Mouse (Mus musculus) hindbrain, embryonic 13.5 days (tissue): ENCODE data around the gene Gclc. TPM values are rescaled to one million over a fixed set of nuclear protein-coding genes. Genes with fewer than 3 reads are reported as not detected.
A peak's percentile ranks its signal among the peaks of the same experiment; 100 is the strongest.

Experiments
- ATAC-seq: fragments of 200-750 bp; cut with Nextera tagmentation; 2 replicates; pipeline ENCODE4 v1.8.0; 2017; ENCODE audit warnings: moderate TSS enrichment; ENCODE audit not compliant: low FRiP score
- H3K27ac ChIP-seq: fragments of 300-500 bp; sonication (generic); 2 replicates; pipeline ENCODE4 v1.5.1; 2015; ENCODE audit warnings: inconsistent platforms, mild to moderate bottlenecking, moderate library complexity
- H3K27me3 ChIP-seq: fragments of 300-500 bp; sonication (generic); 2 replicates; pipeline ENCODE4 v1.6.1; 2015; ENCODE audit warnings: mild to moderate bottlenecking, inconsistent platforms
- H3K36me3 ChIP-seq: fragments of 300-500 bp; sonication (generic); 2 replicates; pipeline ENCODE4 v1.6.1; 2015; ENCODE audit warnings: mild to moderate bottlenecking, inconsistent platforms
- H3K4me1 ChIP-seq: fragments of 300-500 bp; sonication (generic); replicated peaks from 2 replicates; pipeline ENCODE4 v1.6.1; 2015; ENCODE audit warnings: inconsistent platforms
- H3K4me2 ChIP-seq: fragments of 300-500 bp; sonication (generic); 2 replicates; pipeline ENCODE4 v1.6.1; 2015; ENCODE audit warnings: inconsistent platforms, mild to moderate bottlenecking, moderate library complexity
- H3K4me3 ChIP-seq: fragments of 300-500 bp; sonication (generic); 2 replicates; pipeline ENCODE4 v1.5.1; 2015; ENCODE audit warnings: mild to moderate bottlenecking, inconsistent platforms
- H3K9ac ChIP-seq: fragments of 300-500 bp; sonication (generic); 2 replicates; pipeline ENCODE4 v1.6.1; 2015; ENCODE audit warnings: mild to moderate bottlenecking, inconsistent platforms
- H3K9me3 ChIP-seq: fragments of 300-500 bp; sonication (generic); 2 replicates; pipeline ENCODE4 v1.6.1; 2016; ENCODE audit warnings: inconsistent platforms
- WGBS: fragments of 180-500 bp; shearing (Covaris S2); methylation state at CpG from one replicate; pipeline ENCODE4 v1.1.7; 2015; 5-methylcytosine and 5-hydroxymethylcytosine counted together
- polyA plus RNA-seq: library from polyadenylated mRNA; unstranded; fragments of >200 nt; fragmentation: Nextera tagmentation; extraction: Ambion mirVana; gene quantifications from 2 replicates; pipeline ENCODE4 v1.2.1, GENCODE M21; 2015

Gene Gclc
- polyA plus RNA-seq, 1 experiment from 2014 or later: 16.4 TPM

DNA sequence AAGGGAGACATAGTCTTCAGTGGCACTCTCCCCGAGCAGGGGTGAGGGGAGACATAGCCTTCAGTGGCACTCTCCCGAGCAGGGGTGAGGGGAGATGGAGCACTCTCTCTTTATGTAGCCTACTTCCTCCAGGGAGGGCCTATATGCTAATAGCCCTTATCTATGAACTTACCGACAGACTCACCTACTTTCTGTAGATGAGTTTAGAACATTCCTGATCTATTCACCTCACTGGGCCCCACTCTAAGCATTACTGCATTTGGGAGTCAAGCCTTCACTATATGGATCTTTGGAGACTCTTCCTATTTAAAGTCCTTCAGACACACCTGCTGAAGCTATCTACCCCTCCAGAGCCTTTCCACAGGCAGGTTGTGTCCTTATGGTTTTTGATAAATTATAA, 52.1 kb downstream of the Gclc start:
- whole genome bisulfite sequencing: 50% methylated on average over 3 of the region's 3 CpGs
- Histone ChIP-seq H3K4me2 (peak overlapping the region; percentile 42), H3K36me3 (no peaks in the 10 kb centered on the region), H3K9me3 (no peaks in the 10 kb centered on the region), H3K4me1 (peaks cover 7% of the 10 kb centered on the region; the same call in 1 of the 2 replicates), H3K9ac (peak overlapping the region; percentile 59; the same call in 1 of the 2 replicates), H3K27me3 (no peaks in the 10 kb centered on the region), H3K27ac (peak overlapping the region; percentile 40), H3K4me3 (peak overlapping the region; percentile 22; the same call in 1 of the 2 replicates)
- peak; percentile 60 for ATAC-seq

DNA sequence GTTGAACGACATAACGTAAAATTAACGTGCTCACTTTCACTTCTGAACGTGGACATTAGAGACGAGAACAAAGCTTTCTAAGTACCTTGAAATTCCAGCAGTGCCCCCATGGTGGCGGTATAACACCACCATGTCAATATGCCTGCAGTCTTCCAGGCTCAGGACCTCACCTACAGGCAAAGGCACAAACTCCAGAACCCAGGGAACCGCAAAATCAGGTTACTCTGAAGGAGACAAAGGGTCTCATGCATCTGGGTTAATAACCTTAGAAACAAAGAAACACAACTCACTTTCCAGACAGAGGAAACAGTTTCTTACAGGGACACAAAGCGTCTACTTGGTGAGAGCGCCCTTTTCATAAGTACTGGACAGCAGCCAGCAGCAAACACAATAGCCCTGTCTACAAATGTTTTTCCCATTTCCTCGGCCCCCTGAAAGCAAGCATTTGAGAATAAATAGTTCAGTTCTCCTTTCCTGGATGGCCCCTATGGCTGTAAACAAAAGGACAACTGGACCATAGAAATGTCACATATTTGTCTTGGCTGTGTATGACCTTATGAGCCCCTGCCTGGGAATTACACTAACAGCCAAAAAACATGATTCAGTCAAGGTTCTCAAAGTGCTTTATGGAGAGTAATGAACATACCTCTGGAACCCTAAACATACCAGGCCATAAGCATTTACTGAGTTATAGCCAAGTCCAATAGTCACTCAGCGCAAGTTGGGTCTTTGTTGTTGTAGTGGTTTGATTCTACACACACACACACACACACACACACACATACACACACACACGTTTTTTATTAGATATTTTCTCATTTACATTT, 52.7 kb downstream of the Gclc start:
- Histone ChIP-seq H3K4me2 (peak overlapping the region; percentile 42), H3K4me1 (peaks cover 7% of the 10 kb centered on the region; the same call in 1 of the 2 replicates), H3K9me3 (no peaks in the 10 kb centered on the region), H3K4me3 (peak overlapping the region; percentile 22; the same call in 1 of the 2 replicates), H3K27ac (peak overlapping the region; percentile 40), H3K36me3 (no peaks in the 10 kb centered on the region), H3K27me3 (no peaks in the 10 kb centered on the region), H3K9ac (peak overlapping the region; percentile 59; the same call in 1 of the 2 replicates)
- ATAC-seq: peak; percentile 88
- WGBS: 20% methylated on average over 12 of the region's 12 CpGs

DNA sequence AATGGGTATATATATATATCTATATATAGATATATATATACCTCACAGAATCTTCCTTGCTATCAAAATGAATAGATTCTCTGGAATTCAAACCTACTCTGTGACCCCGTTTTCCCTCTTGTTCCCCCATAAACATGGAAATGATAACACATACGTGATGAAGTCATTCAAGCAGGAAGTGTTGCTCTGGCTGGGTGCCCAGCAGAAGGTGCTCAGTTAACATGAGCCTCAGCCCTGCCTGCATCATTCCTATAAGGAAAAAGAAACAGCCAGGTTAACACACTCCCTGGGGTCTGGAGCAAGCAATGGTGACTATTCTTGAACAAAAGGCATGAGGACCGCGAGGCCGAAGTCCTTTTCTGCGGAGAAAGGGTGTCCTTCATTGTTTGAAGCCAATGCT, 54.1 kb downstream of the Gclc start:
- H3K27ac ChIP-seq: no peak overlapping the region
- ATAC-seq: no peak
- H3K4me1 ChIP-seq: peaks cover 7% of the 10 kb centered on the region; the same call in 1 of the 2 replicates
- H3K27me3 ChIP-seq: no peaks in the 10 kb centered on the region
- no peak overlapping the region for H3K4me3 ChIP-seq
- no peak overlapping the region for H3K4me2 ChIP-seq
- 89% methylated on average over 6 of the region's 6 CpGs for WGBS
- no peak overlapping the region for H3K9ac ChIP-seq
- H3K9me3 ChIP-seq: no peaks in the 10 kb centered on the region
- no peaks in the 10 kb centered on the region for H3K36me3 ChIP-seq

DNA sequence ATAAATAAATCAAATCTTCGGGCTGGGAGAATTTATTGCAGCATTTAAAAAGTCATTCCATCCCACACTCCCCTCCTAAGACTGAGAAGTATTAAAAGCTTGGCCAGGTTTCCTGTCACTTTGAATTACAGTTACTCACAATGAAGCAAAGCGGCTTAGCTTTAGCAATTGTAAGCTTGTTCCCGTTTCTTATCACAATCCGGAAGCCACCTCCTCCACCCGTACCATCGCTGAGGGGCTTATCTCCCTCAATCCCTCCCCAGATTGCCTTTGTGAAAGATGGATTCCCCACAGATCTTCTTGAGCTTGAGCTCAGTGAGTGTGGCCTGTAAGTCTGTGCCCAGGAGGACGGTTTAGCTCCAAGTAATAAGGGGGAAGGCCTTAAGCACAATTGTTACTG, 64.5 kb downstream of the Gclc start:
- no peaks in the 10 kb centered on the region for H3K4me1 ChIP-seq
- H3K36me3 ChIP-seq: no peaks in the 10 kb centered on the region
- no peak overlapping the region for H3K9ac ChIP-seq
- no peak overlapping the region for H3K27ac ChIP-seq
- ATAC-seq: no peak
- H3K9me3 ChIP-seq: peaks cover 7% of the 10 kb centered on the region; the same call in 1 of the 2 replicates
- no peak overlapping the region for H3K4me2 ChIP-seq
- H3K27me3 ChIP-seq: no peaks in the 10 kb centered on the region
- no peak overlapping the region for H3K4me3 ChIP-seq
- 86% methylated on average over 7 of the region's 7 CpGs for WGBS

DNA sequence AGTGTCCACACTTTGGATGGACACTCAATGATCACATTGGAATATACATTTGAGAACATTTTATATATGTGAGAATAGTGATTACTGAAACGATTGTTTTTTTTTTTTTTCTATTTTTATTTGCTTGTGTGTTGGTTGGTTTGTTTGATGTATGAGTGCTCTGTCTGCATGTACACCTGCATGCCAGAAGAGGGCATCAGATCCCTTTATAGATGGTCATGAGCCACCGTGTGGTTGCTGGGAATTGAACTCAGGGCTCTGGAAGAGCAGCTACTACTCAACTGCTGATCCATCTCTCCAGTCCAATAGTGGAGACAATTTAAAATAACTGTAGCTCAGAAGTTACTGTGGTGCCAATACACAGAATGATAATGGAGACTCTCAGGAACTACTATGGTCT, 65.0 kb downstream of the Gclc start:
- H3K27me3 ChIP-seq: no peaks in the 10 kb centered on the region
- H3K4me3 ChIP-seq: no peak overlapping the region
- no peaks in the 10 kb centered on the region for H3K36me3 ChIP-seq
- no peak overlapping the region for H3K27ac ChIP-seq
- no peak overlapping the region for H3K4me2 ChIP-seq
- WGBS: 82% methylated on average over 2 of the region's 2 CpGs
- no peak overlapping the region for H3K9ac ChIP-seq
- peaks cover 7% of the 10 kb centered on the region; the same call in 1 of the 2 replicates for H3K9me3 ChIP-seq
- no peak for ATAC-seq
- H3K4me1 ChIP-seq: no peaks in the 10 kb centered on the region

DNA sequence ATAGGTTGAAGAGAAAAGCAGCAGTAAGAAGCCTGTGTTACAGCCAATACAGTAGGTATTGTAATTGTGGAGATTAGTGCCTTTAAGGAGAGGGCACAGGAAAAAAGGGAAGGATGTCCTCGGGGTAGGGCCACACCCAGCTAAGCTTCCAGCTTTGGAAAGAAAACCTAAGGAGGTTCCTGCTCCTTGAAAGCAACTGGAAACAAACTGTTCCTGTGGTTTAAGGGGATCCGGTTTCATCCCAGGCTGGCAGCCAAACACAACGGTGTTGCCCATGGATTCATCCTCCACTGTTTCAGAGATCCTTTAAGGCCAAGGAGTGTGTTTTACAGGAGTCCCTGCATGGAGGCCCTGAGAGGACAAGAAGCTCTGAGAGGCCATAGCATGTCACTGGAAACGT, 66.5 kb downstream of the Gclc start:
- Histone ChIP-seq H3K4me3 (no peak overlapping the region), H3K4me1 (no peaks in the 10 kb centered on the region; the same call in 1 of the 2 replicates), H3K9ac (no peak overlapping the region), H3K9me3 (peaks cover 7% of the 10 kb centered on the region; the same call in 1 of the 2 replicates), H3K27me3 (no peaks in the 10 kb centered on the region), H3K4me2 (no peak overlapping the region), H3K27ac (no peak overlapping the region), H3K36me3 (no peaks in the 10 kb centered on the region)
- 76% methylated on average over 4 of the region's 4 CpGs for WGBS
- no peak for ATAC-seq

DNA sequence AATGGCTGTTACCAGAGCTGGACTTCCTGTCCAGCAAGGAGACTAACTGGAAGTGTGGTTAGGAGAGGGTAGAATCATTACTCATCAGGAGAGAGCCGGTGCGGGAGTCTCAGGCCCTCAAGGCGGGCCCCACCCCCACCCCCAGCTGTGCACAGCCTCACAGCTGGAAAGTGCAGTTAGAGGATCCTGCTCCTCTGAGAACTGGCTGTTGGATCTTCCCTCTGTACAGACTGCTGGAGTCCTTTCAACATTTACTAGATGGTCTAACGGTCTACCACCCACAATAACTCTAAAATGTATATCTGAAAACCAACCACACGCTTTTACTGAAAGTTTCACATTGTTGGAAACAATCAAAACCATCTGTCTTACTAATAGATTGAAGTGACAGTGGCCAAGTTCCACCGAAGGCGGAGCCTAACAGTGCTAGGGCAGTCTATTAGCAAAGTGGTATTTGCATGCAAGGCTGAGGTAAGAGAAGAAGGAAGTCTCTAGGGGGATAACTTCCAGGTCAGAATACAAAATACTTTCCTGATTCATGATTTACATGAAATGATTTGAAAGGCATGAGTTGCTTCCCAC, 71.1 kb downstream of the Gclc start:
- WGBS: 12% methylated on average over 7 of the region's 7 CpGs
- Histone ChIP-seq H3K4me1 (peaks cover 4% of the 10 kb centered on the region; the same call in 1 of the 2 replicates), H3K27me3 (no peaks in the 10 kb centered on the region), H3K4me2 (no peak overlapping the region), H3K9me3 (peaks cover under 1% of the 10 kb centered on the region; the same call in 1 of the 2 replicates), H3K4me3 (no peak overlapping the region), H3K9ac (no peak overlapping the region), H3K36me3 (no peaks in the 10 kb centered on the region), H3K27ac (no peak overlapping the region)
- no peak for ATAC-seq

DNA sequence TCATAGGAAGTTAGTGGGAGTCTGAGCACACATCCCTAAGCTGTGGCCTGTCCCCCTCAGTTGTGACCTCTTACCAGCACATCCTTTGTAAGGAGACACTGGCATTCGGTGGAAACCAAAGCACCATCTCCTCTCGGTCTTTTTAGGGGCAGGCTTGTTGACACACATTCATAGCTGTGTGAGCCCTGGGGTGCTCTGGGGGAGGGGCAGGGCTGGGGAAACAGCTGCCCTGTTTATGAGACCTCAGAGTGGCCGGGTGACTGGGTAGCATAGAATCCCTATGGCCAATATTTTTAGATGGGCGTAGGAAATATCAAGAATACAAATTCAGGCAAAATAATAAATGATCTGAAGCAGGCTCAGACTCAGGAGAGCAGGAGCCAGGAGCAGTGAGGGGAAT, 71.9 kb downstream of the Gclc start:
- Histone ChIP-seq H3K4me3 (no peak overlapping the region), H3K9ac (no peak overlapping the region), H3K27me3 (no peaks in the 10 kb centered on the region), H3K27ac (no peak overlapping the region), H3K4me2 (no peak overlapping the region), H3K36me3 (no peaks in the 10 kb centered on the region), H3K9me3 (no peaks in the 10 kb centered on the region), H3K4me1 (peaks cover 4% of the 10 kb centered on the region; the same call in 1 of the 2 replicates)
- no peak for ATAC-seq
- 25% methylated on average over 4 of the region's 4 CpGs for WGBS

DNA sequence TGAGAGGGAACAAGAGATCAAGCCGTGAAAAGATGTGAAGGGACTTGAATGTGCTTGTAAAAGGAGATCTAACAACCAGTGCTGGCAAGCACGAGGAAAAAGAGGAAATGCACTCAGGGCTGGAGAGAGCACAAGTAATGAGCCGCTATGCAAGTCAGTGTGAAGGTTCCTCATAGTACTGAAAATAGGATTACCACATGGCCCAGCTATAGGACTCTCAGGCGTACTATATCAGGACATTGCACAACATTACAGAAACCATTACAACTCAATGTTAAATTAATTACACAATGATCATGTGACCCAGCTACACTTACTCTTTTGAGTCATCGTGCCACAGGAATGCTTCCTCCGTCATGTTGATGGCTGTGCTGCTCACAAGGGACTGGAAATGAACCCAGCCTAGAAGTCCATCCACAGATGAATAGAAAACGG, 74.2 kb downstream of the Gclc start:
- Histone ChIP-seq H3K4me3 (no peak overlapping the region), H3K9ac (no peak overlapping the region), H3K9me3 (no peaks in the 10 kb centered on the region), H3K36me3 (no peaks in the 10 kb centered on the region), H3K4me1 (peaks cover 4% of the 10 kb centered on the region; the same call in 1 of the 2 replicates), H3K4me2 (no peak overlapping the region), H3K27me3 (no peaks in the 10 kb centered on the region), H3K27ac (no peak overlapping the region)
- ATAC-seq: no peak
- 79% methylated on average over 7 of the region's 7 CpGs for WGBS

DNA sequence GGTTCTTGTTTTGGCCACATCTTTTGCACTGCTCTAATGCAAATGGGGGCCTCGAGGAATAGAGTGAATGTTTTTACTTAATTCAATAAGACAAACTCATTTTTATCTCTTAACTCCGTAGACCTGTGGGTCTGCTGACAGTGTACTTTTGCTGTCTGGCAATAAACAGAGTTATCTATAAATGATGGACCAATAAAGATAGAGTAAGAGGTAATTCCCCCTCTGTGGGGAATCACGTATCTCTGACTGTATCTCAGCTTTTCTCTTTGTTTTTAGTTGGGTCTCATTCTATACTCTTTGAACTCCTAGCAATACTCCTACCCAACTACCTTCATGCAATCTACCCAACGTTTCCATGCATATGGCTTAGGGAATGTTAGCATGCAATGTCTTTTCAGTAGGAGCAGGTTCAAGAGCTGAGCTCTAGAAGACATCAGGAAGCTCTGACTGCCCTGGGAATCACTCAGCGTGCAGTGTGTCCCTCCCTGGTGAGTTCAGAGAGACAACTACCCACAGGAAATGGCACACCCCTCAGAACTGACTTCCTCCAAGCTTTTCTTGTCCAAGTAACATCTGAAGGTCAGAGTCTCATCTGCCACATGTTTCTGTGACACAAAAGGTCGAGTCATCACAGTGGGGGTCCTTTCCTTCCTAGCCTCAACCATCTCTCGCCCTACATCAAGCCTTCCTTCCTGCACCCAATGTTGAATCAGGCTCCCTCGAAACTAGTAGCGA, 80.1 kb downstream of the Gclc start:
- Histone ChIP-seq H3K9ac (no peak overlapping the region), H3K4me2 (no peak overlapping the region), H3K27ac (no peak overlapping the region), H3K4me3 (no peak overlapping the region), H3K36me3 (no peaks in the 10 kb centered on the region), H3K9me3 (no peaks in the 10 kb centered on the region), H3K4me1 (no peaks in the 10 kb centered on the region), H3K27me3 (no peaks in the 10 kb centered on the region)
- WGBS: 80% methylated on average over 9 of the region's 9 CpGs
- no peak for ATAC-seq

DNA sequence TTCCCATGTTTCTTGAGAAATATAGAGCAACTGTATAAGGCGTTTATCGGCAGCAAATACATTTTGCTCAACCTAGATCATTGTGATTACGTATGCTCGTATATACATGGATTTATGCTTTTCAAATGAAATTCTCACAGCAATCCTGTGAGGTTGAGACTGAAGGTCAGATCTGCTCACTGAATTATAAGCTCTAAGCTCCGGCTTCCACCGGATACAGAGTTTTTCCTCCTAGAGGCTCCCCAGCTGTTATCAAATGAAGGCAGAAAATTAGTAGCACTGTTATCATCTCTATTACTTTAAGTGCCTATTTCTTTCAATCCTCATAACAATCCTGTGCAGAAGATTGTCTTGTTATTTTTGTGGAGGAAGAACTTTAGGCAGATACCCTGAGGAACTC, 80.8 kb downstream of the Gclc start:
- H3K4me2 ChIP-seq: no peak overlapping the region
- no peaks in the 10 kb centered on the region for H3K36me3 ChIP-seq
- 90% methylated on average over 6 of the region's 6 CpGs for WGBS
- no peaks in the 10 kb centered on the region for H3K27me3 ChIP-seq
- no peak overlapping the region for H3K9ac ChIP-seq
- H3K9me3 ChIP-seq: no peaks in the 10 kb centered on the region
- H3K4me3 ChIP-seq: no peak overlapping the region
- H3K27ac ChIP-seq: no peak overlapping the region
- no peaks in the 10 kb centered on the region for H3K4me1 ChIP-seq
- no peak for ATAC-seq

DNA sequence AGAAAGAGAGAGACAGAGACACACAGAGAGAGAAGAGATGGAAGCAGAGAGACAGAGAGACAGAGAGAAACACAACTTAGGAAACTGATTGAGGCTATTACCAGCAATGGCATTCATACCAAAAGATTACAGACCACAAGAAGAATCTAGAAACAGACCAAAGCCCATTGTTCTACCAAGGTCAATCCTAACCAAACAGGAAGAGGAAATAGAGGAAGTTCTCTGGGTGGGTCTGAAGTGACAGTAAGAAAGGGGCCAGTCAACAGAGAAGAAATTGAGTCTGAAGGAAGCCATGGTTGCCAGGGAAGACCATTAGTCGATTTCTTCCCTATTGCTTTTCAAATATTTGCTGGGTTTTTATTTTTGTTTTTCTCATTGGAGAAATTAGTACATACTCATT, 81.4 kb downstream of the Gclc start:
- WGBS: 89% methylated on average over 1 of the region's 1 CpGs
- Histone ChIP-seq H3K27me3 (no peaks in the 10 kb centered on the region), H3K4me2 (no peak overlapping the region), H3K4me3 (no peak overlapping the region), H3K27ac (no peak overlapping the region), H3K4me1 (no peaks in the 10 kb centered on the region), H3K36me3 (no peaks in the 10 kb centered on the region), H3K9ac (no peak overlapping the region), H3K9me3 (no peaks in the 10 kb centered on the region)
- no peak for ATAC-seq
